Mouse (Mus musculus): Measurements from ENCODE around the gene Sirt1. TPM values are rescaled to one million over a fixed set of nuclear protein-coding genes. Genes with fewer than 3 reads are reported as not detected.
"Not testable (repeated sequence)": the region's sequence is repeated elsewhere in the genome, so short reads cannot be mapped to it uniquely, and the experiment has no call there.

Gene Sirt1
- polyA plus RNA-seq, 1 experiment = 10.0 TPM

- TF ChIP-seq CTCF (IDR thresholded peaks at IDR 0.05; ENCODE audit: borderline replicate concordance, control insufficient read depth, extremely low read depth, insufficient read depth, low read length, poor library complexity) (no peak), POLR2A (IDR thresholded peaks at IDR 0.05; ENCODE audit: control insufficient read depth, extremely low read depth, insufficient read depth, low read length, poor library complexity) (no peak)
- 18% methylated on average over 1 of the region's 1 CpGs for WGBS
- Histone ChIP-seq H3K27ac (ENCODE audit: control insufficient read depth, insufficient read depth, low read length) (no peak overlapping the region), H3K4me3 (ENCODE audit: control insufficient read depth, insufficient read depth, low read length) (no peak overlapping the region), H3K36me3 (ENCODE audit: control insufficient read depth, insufficient read depth, low read length) (no peaks in the 10 kb centered on the region), H3K4me1 (replicated peaks; ENCODE audit: control insufficient read depth, insufficient read depth, low read length) (no peaks in the 10 kb centered on the region), H3K27me3 (ENCODE audit: control insufficient read depth, insufficient read depth, low read length) (no peaks in the 10 kb centered on the region)
- DNase-seq = no peak
These were observed 21.0 kb downstream of the Sirt1 start for GRCm38 (mm10) chr10:63360502-63360901.

DNA sequence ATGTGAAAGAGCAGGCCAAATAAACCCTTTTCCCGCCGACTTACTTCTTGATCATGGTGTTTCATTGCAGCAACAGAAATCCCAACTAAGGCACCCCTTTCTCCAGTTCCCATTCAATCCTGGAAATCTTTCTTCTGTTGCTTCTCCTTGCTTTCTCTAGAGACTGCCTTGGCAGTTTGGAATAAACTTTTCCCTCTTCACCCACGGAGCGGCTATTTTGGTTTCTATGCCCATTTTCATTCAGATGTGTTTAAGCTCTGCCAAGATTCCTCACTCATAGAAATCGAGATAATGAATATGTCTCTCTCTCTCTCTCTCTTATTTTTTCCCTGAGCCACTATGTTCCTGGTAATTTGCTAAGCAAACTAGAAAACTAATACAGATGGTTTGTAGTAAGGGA lies 29.4 kb downstream of the Sirt1 start:
- no peaks in the 10 kb centered on the region for H3K27me3 ChIP-seq (ENCODE audit: control insufficient read depth, insufficient read depth, low read length)
- H3K4me3 ChIP-seq (ENCODE audit: control insufficient read depth, insufficient read depth, low read length) = no peak overlapping the region
- no peak for DNase-seq
- 94% methylated on average over 5 of the region's 5 CpGs for WGBS
- no peaks in the 10 kb centered on the region for H3K4me1 ChIP-seq (replicated peaks; ENCODE audit: control insufficient read depth, insufficient read depth, low read length)
- no peaks in the 10 kb centered on the region for H3K36me3 ChIP-seq (ENCODE audit: control insufficient read depth, insufficient read depth, low read length)
- no peak for TF ChIP-seq CTCF (IDR thresholded peaks at IDR 0.05; ENCODE audit: borderline replicate concordance, control insufficient read depth, extremely low read depth, insufficient read depth, low read length, poor library complexity)
- no peak for TF ChIP-seq POLR2A (IDR thresholded peaks at IDR 0.05; ENCODE audit: control insufficient read depth, extremely low read depth, insufficient read depth, low read length, poor library complexity)
- H3K27ac ChIP-seq (ENCODE audit: control insufficient read depth, insufficient read depth, low read length) = no peak overlapping the region

DNA sequence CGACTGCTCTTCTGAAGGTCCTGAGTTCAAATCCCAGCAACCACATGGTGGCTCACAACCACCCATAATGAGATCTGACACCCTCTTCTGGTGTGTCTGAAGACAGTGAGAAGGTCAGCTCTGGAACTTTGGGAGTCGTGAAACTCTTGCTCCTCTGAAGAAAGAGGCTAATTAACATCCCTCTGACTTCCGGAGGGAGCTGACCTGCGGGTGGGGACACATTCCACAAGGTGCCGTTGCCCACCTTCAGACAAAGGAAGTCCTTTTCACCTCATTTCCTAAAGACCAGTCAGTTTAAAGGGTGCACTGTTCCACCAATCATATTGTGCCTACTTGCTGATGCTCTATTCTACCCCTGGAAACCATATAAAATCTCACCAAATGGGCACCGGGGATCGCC lies 30.4 kb downstream of the Sirt1 start:
- not testable (repeated sequence) for H3K36me3 ChIP-seq (ENCODE audit: control insufficient read depth, insufficient read depth, low read length); H3K27me3 ChIP-seq (ENCODE audit: control insufficient read depth, insufficient read depth, low read length); H3K27ac ChIP-seq (ENCODE audit: control insufficient read depth, insufficient read depth, low read length); H3K4me3 ChIP-seq (ENCODE audit: control insufficient read depth, insufficient read depth, low read length); H3K4me1 ChIP-seq (replicated peaks; ENCODE audit: control insufficient read depth, insufficient read depth, low read length); DNase-seq
- 91% methylated on average over 7 of the region's 7 CpGs for WGBS

DNA sequence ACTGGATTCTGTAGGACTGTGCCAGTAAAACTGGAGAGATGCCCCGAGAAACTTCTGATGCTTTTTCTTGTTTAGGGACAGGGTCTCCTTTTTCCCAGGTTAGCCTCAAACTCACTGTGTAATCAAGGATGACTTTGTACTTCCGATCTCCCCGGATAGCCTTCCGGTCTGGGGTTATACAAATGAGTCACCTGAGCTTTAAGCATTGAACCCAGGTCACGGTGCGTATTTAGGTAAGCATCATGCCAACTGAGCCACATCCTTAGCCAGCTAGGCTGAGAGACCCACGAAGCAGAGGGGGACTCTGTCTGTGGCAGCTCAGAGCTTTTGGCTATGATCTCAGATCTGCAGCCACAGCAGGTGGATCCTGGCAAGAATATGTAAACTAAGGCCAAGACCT lies 30.8 kb downstream of the Sirt1 start:
- WGBS = 91% methylated on average over 7 of the region's 7 CpGs
- Histone ChIP-seq H3K27ac (ENCODE audit: control insufficient read depth, insufficient read depth, low read length) (no peak overlapping the region), H3K4me3 (ENCODE audit: control insufficient read depth, insufficient read depth, low read length) (no peak overlapping the region), H3K36me3 (ENCODE audit: control insufficient read depth, insufficient read depth, low read length) (no peaks in the 10 kb centered on the region), H3K4me1 (replicated peaks; ENCODE audit: control insufficient read depth, insufficient read depth, low read length) (no peaks in the 10 kb centered on the region), H3K27me3 (ENCODE audit: control insufficient read depth, insufficient read depth, low read length) (no peaks in the 10 kb centered on the region)
- no peak for TF ChIP-seq POLR2A (IDR thresholded peaks at IDR 0.05; ENCODE audit: control insufficient read depth, extremely low read depth, insufficient read depth, low read length, poor library complexity)
- TF ChIP-seq CTCF (IDR thresholded peaks at IDR 0.05; ENCODE audit: borderline replicate concordance, control insufficient read depth, extremely low read depth, insufficient read depth, low read length, poor library complexity) = no peak
- DNase-seq = no peak

- Histone ChIP-seq H3K27me3 (ENCODE audit: control insufficient read depth, insufficient read depth, low read length) (no peaks in the 10 kb centered on the region), H3K27ac (ENCODE audit: control insufficient read depth, insufficient read depth, low read length) (no peak overlapping the region), H3K4me1 (replicated peaks; ENCODE audit: control insufficient read depth, insufficient read depth, low read length) (no peaks in the 10 kb centered on the region), H3K4me3 (ENCODE audit: control insufficient read depth, insufficient read depth, low read length) (no peak overlapping the region), H3K36me3 (ENCODE audit: control insufficient read depth, insufficient read depth, low read length) (no peaks in the 10 kb centered on the region)
- DNase-seq = no peak
- WGBS = 95% methylated on average over 3 of the region's 3 CpGs
- TF ChIP-seq POLR2A (IDR thresholded peaks at IDR 0.05; ENCODE audit: control insufficient read depth, extremely low read depth, insufficient read depth, low read length, poor library complexity) (no peak), CTCF (IDR thresholded peaks at IDR 0.05; ENCODE audit: borderline replicate concordance, control insufficient read depth, extremely low read depth, insufficient read depth, low read length, poor library complexity) (no peak)
These were observed 33.2 kb downstream of the Sirt1 start for GRCm38 (mm10) chr10:63348291-63348690.

DNA sequence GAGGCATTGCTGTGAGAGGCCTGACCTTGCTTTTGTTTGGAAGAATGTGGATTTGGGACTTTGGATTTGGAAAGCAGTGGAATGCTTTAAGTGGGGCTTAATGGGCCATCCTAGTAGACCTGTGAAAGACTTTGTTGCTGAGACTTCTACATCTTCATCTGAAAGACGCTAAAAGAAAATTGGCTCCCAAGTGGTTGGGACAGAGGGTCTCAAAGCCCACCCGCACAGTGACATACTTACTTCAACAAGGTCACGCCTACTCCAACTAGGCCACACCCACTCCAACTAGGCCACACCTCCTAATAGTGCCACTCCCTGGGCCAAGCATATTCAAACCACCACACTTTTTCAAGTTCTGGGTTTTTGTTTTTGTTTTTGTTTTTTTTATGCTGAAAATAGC lies 36.8 kb downstream of the Sirt1 start:
- DNase-seq = no peak
- Histone ChIP-seq H3K4me3 (ENCODE audit: control insufficient read depth, insufficient read depth, low read length) (no peak overlapping the region), H3K4me1 (replicated peaks; ENCODE audit: control insufficient read depth, insufficient read depth, low read length) (no peaks in the 10 kb centered on the region; the same call in 1 of the 2 replicates), H3K27me3 (ENCODE audit: control insufficient read depth, insufficient read depth, low read length) (no peaks in the 10 kb centered on the region), H3K27ac (ENCODE audit: control insufficient read depth, insufficient read depth, low read length) (no peak overlapping the region), H3K36me3 (ENCODE audit: control insufficient read depth, insufficient read depth, low read length) (no peaks in the 10 kb centered on the region)
- 100% methylated on average over 3 of the region's 3 CpGs for WGBS
- no peak for TF ChIP-seq POLR2A (IDR thresholded peaks at IDR 0.05; ENCODE audit: control insufficient read depth, extremely low read depth, insufficient read depth, low read length, poor library complexity)
- TF ChIP-seq CTCF (IDR thresholded peaks at IDR 0.05; ENCODE audit: borderline replicate concordance, control insufficient read depth, extremely low read depth, insufficient read depth, low read length, poor library complexity) = no peak

- H3K4me3 ChIP-seq (ENCODE audit: control insufficient read depth, insufficient read depth, low read length) = no peak overlapping the region
- peaks cover 10% of the 10 kb centered on the region for H3K4me1 ChIP-seq (replicated peaks; ENCODE audit: control insufficient read depth, insufficient read depth, low read length)
- WGBS = 43% methylated on average over 2 of the region's 2 CpGs
- TF ChIP-seq CTCF (IDR thresholded peaks at IDR 0.05; ENCODE audit: borderline replicate concordance, control insufficient read depth, extremely low read depth, insufficient read depth, low read length, poor library complexity) (no peak), POLR2A (IDR thresholded peaks at IDR 0.05; ENCODE audit: control insufficient read depth, extremely low read depth, insufficient read depth, low read length, poor library complexity) (no peak)
- no peaks in the 10 kb centered on the region for H3K27me3 ChIP-seq (ENCODE audit: control insufficient read depth, insufficient read depth, low read length)
- no peak for DNase-seq
- no peak overlapping the region for H3K27ac ChIP-seq (ENCODE audit: control insufficient read depth, insufficient read depth, low read length)
- H3K36me3 ChIP-seq (ENCODE audit: control insufficient read depth, insufficient read depth, low read length) = no peaks in the 10 kb centered on the region
These were observed 40.2 kb downstream of the Sirt1 start for GRCm38 (mm10) chr10:63341351-63341750.

Measured in thymus, adult 2 months (tissue).